Mouse (Mus musculus): ENCODE data around the gene Adamts17. TPM values are rescaled to one million over a fixed set of nuclear protein-coding genes. Genes with fewer than 3 reads are reported as not detected.
A peak's percentile ranks its signal among the peaks of the same experiment; 100 is the strongest.

Gene Adamts17
- total RNA-seq (2021): 1 to 10 TPM; 2.5 to 4.1 TPM
- long read RNA-seq, experiment 1, partial matches to known transcripts: 1 of 2 reads
- long read RNA-seq, experiment 1, other reads (novel, unspliced or antisense): 0 of 2 reads
- long read RNA-seq, experiment 2: 0 reads

GRCm38 (mm10) chr7:66839463-66840007 is at the start of gene Adamts17:
TSS of gene Adamts17 (plus strand) at chr7:66839735.
- peak; percentile 93 to 94 for DNase-seq

- no peak for DNase-seq
Observed at GRCm38 (mm10) chr7:66789860-66790748, 49.4 kb upstream of the Adamts17 start.

GRCm38 (mm10) chr7:66791022-66791421 is 48.5 kb upstream of the Adamts17 start:
- DNase-seq: no peak

GRCm38 (mm10) chr7:66796909-66797308 is 42.6 kb upstream of the Adamts17 start:
- DNase-seq: no peak

- no peak for DNase-seq
Observed at GRCm38 (mm10) chr7:66797345-66797744, 42.2 kb upstream of the Adamts17 start.

GRCm38 (mm10) chr7:66798826-66799225 is 40.7 kb upstream of the Adamts17 start:
- no peak for DNase-seq

GRCm38 (mm10) chr7:66800784-66801183 is 38.8 kb upstream of the Adamts17 start:
- no peak for DNase-seq

- DNase-seq: peak; percentile 82 to 86
Observed at GRCm38 (mm10) chr7:66801785-66802184, 37.8 kb upstream of the Adamts17 start.

- DNase-seq: no peak
Observed at GRCm38 (mm10) chr7:66803798-66804197, 35.7 kb upstream of the Adamts17 start.

GRCm38 (mm10) chr7:66806801-66807200 is 32.7 kb upstream of the Adamts17 start:
- DNase-seq: peak in 1 of 2 experiments; percentile 40

- no peak for DNase-seq
Observed at GRCm38 (mm10) chr7:66810436-66810835, 29.1 kb upstream of the Adamts17 start.

GRCm38 (mm10) chr7:66811294-66811693 is 28.2 kb upstream of the Adamts17 start:
- no peak for DNase-seq

- no peak for DNase-seq
Observed at GRCm38 (mm10) chr7:66812289-66812688, 27.2 kb upstream of the Adamts17 start.

GRCm38 (mm10) chr7:66812737-66813136 is 26.8 kb upstream of the Adamts17 start:
- DNase-seq: peak; percentile 34 to 39

GRCm38 (mm10) chr7:66813172-66813571 is 26.4 kb upstream of the Adamts17 start:
- DNase-seq: no peak

- DNase-seq: no peak
Observed at GRCm38 (mm10) chr7:66815526-66815925, 24.0 kb upstream of the Adamts17 start.

GRCm38 (mm10) chr7:66820034-66820433 is 19.5 kb upstream of the Adamts17 start:
- peak; percentile 50 to 69 for DNase-seq

GRCm38 (mm10) chr7:66830803-66831202 is 8.7 kb upstream of the Adamts17 start:
- no peak for DNase-seq

GRCm38 (mm10) chr7:66831295-66831694 is 8.2 kb upstream of the Adamts17 start:
- peak; percentile 44 to 61 for DNase-seq

- DNase-seq: peak; percentile 49 to 60
Observed at GRCm38 (mm10) chr7:66840008-66840719, 629 bp downstream of the Adamts17 start.

GRCm38 (mm10) chr7:66841165-66841564 is 1.6 kb downstream of the Adamts17 start:
- DNase-seq: no peak

- peak; percentile 80 to 84 for DNase-seq
Observed at GRCm38 (mm10) chr7:66842021-66842420, 2.5 kb downstream of the Adamts17 start.

GRCm38 (mm10) chr7:66843846-66844245 is 4.3 kb downstream of the Adamts17 start:
- DNase-seq: no peak
